Mouse (Mus musculus) kidney, adult 2 months (tissue): ENCODE data around the gene Dnajb11.

Source experiments
- CTCF ChIP-seq: fragments of 200-500 bp; conservative IDR thresholded peaks from 2 replicates; pipeline ENCODE4 v1.5.1; 2011; ENCODE audit warnings: low read depth, mild to moderate bottlenecking, control low read depth, low read length, moderate library complexity, mixed read lengths; ENCODE audit not compliant: insufficient read depth, insufficient read length
- POLR2A ChIP-seq: fragments of 200-500 bp; IDR thresholded peaks from one replicate; pipeline ENCODE4 v1.6.1; 2011; ENCODE audit warnings: low read depth, low read length, control low read depth

DNA sequence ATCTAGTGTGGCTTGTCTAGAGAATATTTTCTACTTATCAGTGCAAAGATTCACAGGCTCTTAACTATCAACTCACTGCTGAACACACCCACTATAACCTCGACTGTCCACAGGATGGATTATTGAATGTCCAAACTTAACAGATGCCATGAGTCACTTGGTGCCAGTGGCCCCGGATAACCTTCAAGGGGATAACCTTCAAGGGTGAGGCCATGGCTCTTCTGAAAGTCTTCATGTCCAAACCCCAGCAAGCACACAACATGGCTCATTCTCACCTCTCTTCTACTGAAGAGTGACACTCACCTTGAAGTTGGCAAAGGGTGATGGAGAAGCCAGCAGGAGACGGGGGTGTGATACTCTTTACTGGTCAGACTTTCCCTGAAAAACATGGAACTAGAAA lies 29.1 kb downstream of the Dnajb11 start:
- TF ChIP-seq CTCF (no peak), POLR2A (no peak)
